Mouse (Mus musculus): Measurements from ENCODE around the gene Rbpj. TPM values are rescaled to one million over a fixed set of nuclear protein-coding genes. Genes with fewer than 3 reads are reported as not detected.

Gene Rbpj
- polyA plus RNA-seq, 1 experiment from 2014 or later = 49.4 TPM

DNA sequence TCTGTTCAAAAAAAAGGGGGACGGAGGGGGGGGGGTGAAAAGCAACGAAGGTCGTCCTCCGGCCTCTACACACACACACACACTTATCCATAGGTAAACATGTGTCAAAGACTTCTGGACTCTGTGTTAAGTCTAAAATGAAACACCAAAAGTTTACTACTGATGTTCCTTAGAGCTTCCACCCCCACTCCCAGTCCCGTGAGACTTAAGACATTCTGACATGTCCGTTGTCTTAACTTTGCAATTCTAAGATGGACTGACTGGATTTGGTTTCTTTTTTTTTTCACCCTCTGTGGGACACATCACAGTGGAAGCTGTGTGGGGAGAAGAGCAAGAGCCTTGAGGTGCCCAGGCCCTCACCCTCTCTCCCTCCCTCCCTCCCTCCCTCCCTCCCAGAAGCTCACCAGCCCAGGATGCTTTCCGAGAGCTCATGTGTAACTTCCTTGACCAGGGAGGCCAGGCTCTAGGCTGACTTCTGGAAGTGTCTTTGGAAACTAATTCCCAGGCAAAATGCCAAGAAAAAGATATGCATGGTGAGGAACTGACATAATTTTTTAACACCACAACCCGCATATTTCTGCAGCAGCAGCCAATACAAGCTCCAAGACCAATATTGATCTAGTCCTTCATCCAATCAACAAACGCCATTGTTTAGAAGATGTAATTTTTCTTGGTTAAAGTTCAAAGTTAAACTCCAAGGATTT, 31.0 kb downstream of the Rbpj start:
- Histone ChIP-seq H3K4me3 (ENCODE audit: low read depth, low read length) (no peak overlapping the region), H3K9ac (ENCODE audit: low read length) (no peak overlapping the region), H3K4me1 (ENCODE audit: control insufficient read depth, insufficient read depth, low read length) (peaks cover 4% of the 10 kb centered on the region; the same call in 1 of the 2 replicates), H3K27ac (ENCODE audit: low read depth, low read length) (no peak overlapping the region), H3K36me3 (ENCODE audit: control insufficient read depth, insufficient read depth, low read length) (no peaks in the 10 kb centered on the region), H3K4me2 (ENCODE audit: low read length) (no peak overlapping the region), H3K9me3 (replicated peaks; ENCODE audit: control insufficient read depth, low read length) (no peaks in the 10 kb centered on the region), H3K27me3 (replicated peaks; ENCODE audit: control insufficient read depth, insufficient read depth, low read length) (no peaks in the 10 kb centered on the region)
- DNase-seq (ENCODE audit: low spot score) (no peak), ATAC-seq (no peak)
- WGBS = 90% methylated on average over 9 of the region's 9 CpGs

- no peak overlapping the region for H3K9ac ChIP-seq (ENCODE audit: low read length)
- no peak overlapping the region for H3K4me2 ChIP-seq (ENCODE audit: low read length)
- no peak overlapping the region for H3K27ac ChIP-seq (ENCODE audit: low read depth, low read length)
- H3K4me3 ChIP-seq (ENCODE audit: low read depth, low read length) = no peak overlapping the region
- DNase-seq (ENCODE audit: low spot score) = no peak
- no peak for ATAC-seq
- WGBS = 95% methylated on average over 3 of the region's 3 CpGs
- H3K4me1 ChIP-seq (ENCODE audit: control insufficient read depth, insufficient read depth, low read length) = peaks cover 4% of the 10 kb centered on the region; the same call in 1 of the 2 replicates
- H3K36me3 ChIP-seq (ENCODE audit: control insufficient read depth, insufficient read depth, low read length) = no peaks in the 10 kb centered on the region
- no peaks in the 10 kb centered on the region for H3K9me3 ChIP-seq (replicated peaks; ENCODE audit: control insufficient read depth, low read length)
- no peaks in the 10 kb centered on the region for H3K27me3 ChIP-seq (replicated peaks; ENCODE audit: control insufficient read depth, insufficient read depth, low read length)
Observed at GRCm38 (mm10) chr5:53499571-53499970, 33.6 kb downstream of the Rbpj start.

- H3K9ac ChIP-seq (ENCODE audit: low read length) = no peak overlapping the region
- no peaks in the 10 kb centered on the region for H3K36me3 ChIP-seq (ENCODE audit: control insufficient read depth, insufficient read depth, low read length)
- WGBS = 42% methylated on average over 10 of the region's 10 CpGs
- H3K4me1 ChIP-seq (ENCODE audit: control insufficient read depth, insufficient read depth, low read length) = peaks cover 4% of the 10 kb centered on the region; the same call in 1 of the 2 replicates
- H3K27me3 ChIP-seq (replicated peaks; ENCODE audit: control insufficient read depth, insufficient read depth, low read length) = no peaks in the 10 kb centered on the region
- DNase-seq (ENCODE audit: low spot score) (peak; percentile 64), ATAC-seq (peak; percentile 64)
- H3K27ac ChIP-seq (ENCODE audit: low read depth, low read length) = no peak overlapping the region
- H3K4me3 ChIP-seq (ENCODE audit: low read depth, low read length) = no peak overlapping the region
- H3K4me2 ChIP-seq (ENCODE audit: low read length) = no peak overlapping the region
- H3K9me3 ChIP-seq (replicated peaks; ENCODE audit: control insufficient read depth, low read length) = no peaks in the 10 kb centered on the region
Observed at GRCm38 (mm10) chr5:53500509-53501145, 34.7 kb downstream of the Rbpj start.

DNA sequence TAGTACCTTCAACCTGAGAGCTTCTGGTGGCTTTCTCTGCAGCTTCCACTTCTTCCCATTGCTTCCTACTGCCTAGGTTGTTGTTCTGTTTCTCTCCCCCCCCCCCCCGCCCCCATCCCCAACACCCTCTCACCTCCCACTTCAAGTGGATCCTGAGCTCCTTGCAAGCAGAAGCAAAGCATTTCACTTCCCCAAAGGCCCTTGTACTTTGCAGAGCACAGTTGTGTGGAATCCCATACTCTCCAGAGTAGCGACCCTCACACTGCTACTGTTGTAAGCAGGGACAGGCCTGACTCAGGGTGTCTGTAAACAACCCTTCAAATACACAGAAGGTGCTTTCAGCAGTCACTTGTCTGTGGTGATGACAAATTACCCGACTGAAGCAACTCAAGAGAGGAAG, 37.3 kb downstream of the Rbpj start:
- no peak for ATAC-seq
- no peak overlapping the region for H3K4me2 ChIP-seq (ENCODE audit: low read length)
- no peak overlapping the region for H3K9ac ChIP-seq (ENCODE audit: low read length)
- H3K4me1 ChIP-seq (ENCODE audit: control insufficient read depth, insufficient read depth, low read length) = peaks cover 4% of the 10 kb centered on the region; the same call in 1 of the 2 replicates
- no peak overlapping the region for H3K27ac ChIP-seq (ENCODE audit: low read depth, low read length)
- DNase-seq (ENCODE audit: low spot score) = no peak
- H3K4me3 ChIP-seq (ENCODE audit: low read depth, low read length) = no peak overlapping the region
- H3K27me3 ChIP-seq (replicated peaks; ENCODE audit: control insufficient read depth, insufficient read depth, low read length) = no peaks in the 10 kb centered on the region
- WGBS = 84% methylated on average over 2 of the region's 3 CpGs
- no peaks in the 10 kb centered on the region for H3K36me3 ChIP-seq (ENCODE audit: control insufficient read depth, insufficient read depth, low read length)
- no peaks in the 10 kb centered on the region for H3K9me3 ChIP-seq (replicated peaks; ENCODE audit: control insufficient read depth, low read length)

GRCm38 (mm10) chr5:53505751-53506150, 39.8 kb downstream of the Rbpj start:
- H3K27ac ChIP-seq (ENCODE audit: low read depth, low read length) = no peak overlapping the region
- ATAC-seq = no peak
- 73% methylated on average over 6 of the region's 6 CpGs for WGBS
- H3K4me2 ChIP-seq (ENCODE audit: low read length) = no peak overlapping the region
- no peaks in the 10 kb centered on the region for H3K27me3 ChIP-seq (replicated peaks; ENCODE audit: control insufficient read depth, insufficient read depth, low read length)
- H3K9ac ChIP-seq (ENCODE audit: low read length) = no peak overlapping the region
- no peaks in the 10 kb centered on the region for H3K9me3 ChIP-seq (replicated peaks; ENCODE audit: control insufficient read depth, low read length)
- DNase-seq (ENCODE audit: low spot score) = no peak
- H3K36me3 ChIP-seq (ENCODE audit: control insufficient read depth, insufficient read depth, low read length) = no peaks in the 10 kb centered on the region
- H3K4me3 ChIP-seq (ENCODE audit: low read depth, low read length) = no peak overlapping the region
- peaks cover 2% of the 10 kb centered on the region; the same call in 1 of the 2 replicates for H3K4me1 ChIP-seq (ENCODE audit: control insufficient read depth, insufficient read depth, low read length)

DNA sequence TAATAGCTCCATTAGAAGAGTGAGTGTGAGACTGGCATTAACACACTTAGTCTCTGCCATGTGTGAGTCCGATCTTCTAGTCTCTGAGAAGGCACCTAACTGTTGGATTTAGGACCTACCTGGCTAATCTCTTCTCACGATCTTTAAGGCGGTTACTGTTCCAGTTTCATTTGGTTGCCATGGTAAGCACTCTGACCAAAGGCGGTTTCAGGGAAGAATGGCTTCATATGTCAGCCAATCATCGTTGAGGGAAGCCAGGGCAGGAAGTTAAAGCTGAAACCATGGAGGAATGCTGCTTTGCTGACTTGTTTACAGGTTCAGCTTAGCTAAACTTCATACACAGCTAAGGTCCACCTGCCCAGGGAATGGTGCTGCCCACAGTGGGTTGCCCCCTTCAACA, 41.4 kb downstream of the Rbpj start:
- 88% methylated on average over 5 of the region's 5 CpGs for WGBS
- Histone ChIP-seq H3K9ac (ENCODE audit: low read length) (no peak overlapping the region), H3K4me2 (ENCODE audit: low read length) (no peak overlapping the region), H3K36me3 (ENCODE audit: control insufficient read depth, insufficient read depth, low read length) (no peaks in the 10 kb centered on the region), H3K4me3 (ENCODE audit: low read depth, low read length) (no peak overlapping the region), H3K27me3 (replicated peaks; ENCODE audit: control insufficient read depth, insufficient read depth, low read length) (no peaks in the 10 kb centered on the region), H3K4me1 (ENCODE audit: control insufficient read depth, insufficient read depth, low read length) (no peaks in the 10 kb centered on the region), H3K27ac (ENCODE audit: low read depth, low read length) (no peak overlapping the region), H3K9me3 (replicated peaks; ENCODE audit: control insufficient read depth, low read length) (no peaks in the 10 kb centered on the region)
- ATAC-seq (no peak), DNase-seq (ENCODE audit: low spot score) (no peak)

- Histone ChIP-seq H3K27ac (ENCODE audit: low read depth, low read length) (no peak overlapping the region), H3K9me3 (replicated peaks; ENCODE audit: control insufficient read depth, low read length) (no peaks in the 10 kb centered on the region), H3K4me3 (ENCODE audit: low read depth, low read length) (no peak overlapping the region), H3K4me1 (ENCODE audit: control insufficient read depth, insufficient read depth, low read length) (no peaks in the 10 kb centered on the region), H3K4me2 (ENCODE audit: low read length) (no peak overlapping the region), H3K9ac (ENCODE audit: low read length) (no peak overlapping the region), H3K36me3 (ENCODE audit: control insufficient read depth, insufficient read depth, low read length) (no peaks in the 10 kb centered on the region), H3K27me3 (replicated peaks; ENCODE audit: control insufficient read depth, insufficient read depth, low read length) (no peaks in the 10 kb centered on the region)
- 91% methylated on average over 10 of the region's 10 CpGs for WGBS
- ATAC-seq = no peak
- no peak for DNase-seq (ENCODE audit: low spot score)
Observed at GRCm38 (mm10) chr5:53509465-53509864, 43.5 kb downstream of the Rbpj start.

DNA sequence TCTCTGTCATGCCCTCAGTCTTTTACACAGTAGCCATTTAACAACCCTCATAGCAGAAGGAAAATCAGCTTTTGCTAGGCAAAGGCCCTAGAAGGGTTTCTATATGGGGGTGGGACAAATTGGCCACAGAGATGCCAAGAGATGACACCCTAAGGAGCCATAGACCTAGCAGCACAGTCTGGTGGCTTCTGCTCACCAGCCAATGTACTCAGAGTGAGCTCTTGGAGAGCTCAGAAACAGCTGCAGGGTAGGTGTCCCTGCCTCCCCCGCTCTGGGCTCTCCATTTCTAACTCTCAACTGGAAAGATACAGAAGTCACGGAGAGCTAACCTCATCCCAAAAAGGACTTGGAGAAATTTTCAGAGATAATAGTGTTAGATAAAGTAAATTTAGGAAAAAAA, 44.0 kb downstream of the Rbpj start:
- Histone ChIP-seq H3K36me3 (ENCODE audit: control insufficient read depth, insufficient read depth, low read length) (no peaks in the 10 kb centered on the region), H3K9me3 (replicated peaks; ENCODE audit: control insufficient read depth, low read length) (no peaks in the 10 kb centered on the region), H3K27me3 (replicated peaks; ENCODE audit: control insufficient read depth, insufficient read depth, low read length) (no peaks in the 10 kb centered on the region), H3K4me3 (ENCODE audit: low read depth, low read length) (no peak overlapping the region), H3K4me2 (ENCODE audit: low read length) (no peak overlapping the region), H3K9ac (ENCODE audit: low read length) (no peak overlapping the region), H3K4me1 (ENCODE audit: control insufficient read depth, insufficient read depth, low read length) (no peaks in the 10 kb centered on the region), H3K27ac (ENCODE audit: low read depth, low read length) (no peak overlapping the region)
- DNase-seq (ENCODE audit: low spot score) (no peak), ATAC-seq (no peak)
- WGBS = 93% methylated on average over 2 of the region's 2 CpGs

DNA sequence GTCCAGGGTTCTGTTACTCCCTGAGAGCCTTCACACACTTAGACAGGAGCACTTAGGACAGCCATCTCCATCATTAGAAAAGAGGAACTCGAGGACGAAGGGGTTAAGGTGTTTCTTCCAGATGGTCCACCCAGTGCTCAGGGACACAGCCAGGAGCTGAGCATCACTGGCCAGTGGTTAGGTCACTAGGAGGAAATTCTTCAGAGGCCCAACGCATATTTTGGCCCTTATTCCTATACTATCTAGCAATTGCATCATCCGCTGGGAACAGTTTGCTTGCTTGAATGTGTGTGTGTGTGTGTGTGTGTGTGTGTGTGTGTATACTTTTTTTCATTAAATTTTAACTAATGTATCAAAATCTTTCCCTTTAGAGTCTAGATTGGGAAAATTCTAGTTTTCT, 45.5 kb downstream of the Rbpj start:
- H3K9me3 ChIP-seq (replicated peaks; ENCODE audit: control insufficient read depth, low read length) = no peaks in the 10 kb centered on the region
- no peak overlapping the region for H3K9ac ChIP-seq (ENCODE audit: low read length)
- H3K4me3 ChIP-seq (ENCODE audit: low read depth, low read length) = no peak overlapping the region
- no peaks in the 10 kb centered on the region for H3K27me3 ChIP-seq (replicated peaks; ENCODE audit: control insufficient read depth, insufficient read depth, low read length)
- no peak overlapping the region for H3K4me2 ChIP-seq (ENCODE audit: low read length)
- no peaks in the 10 kb centered on the region for H3K4me1 ChIP-seq (ENCODE audit: control insufficient read depth, insufficient read depth, low read length)
- ATAC-seq (no peak), DNase-seq (ENCODE audit: low spot score) (no peak)
- H3K27ac ChIP-seq (ENCODE audit: low read depth, low read length) = no peak overlapping the region
- 91% methylated on average over 4 of the region's 4 CpGs for WGBS
- no peaks in the 10 kb centered on the region for H3K36me3 ChIP-seq (ENCODE audit: control insufficient read depth, insufficient read depth, low read length)

All from forebrain, embryonic 14.5 days (tissue).